Mouse (Mus musculus): ENCODE measurements around the gene Igfbpl1. TPM values are rescaled to one million over a fixed set of nuclear protein-coding genes. Genes with fewer than 3 reads are reported as not detected.
A peak's percentile ranks its signal among the peaks of the same experiment; 100 is the strongest.

Igfbpl1 gene
- polyA plus RNA-seq, 1 experiment from 2014 or later: not detected

- 0 out of 2 replicates have a peak overlapping the region, but pooled peaks have one; percentile 20 for H3K27ac ChIP-seq (replicated peaks)
- no peaks in the 10 kb centered on the region for H3K9me3 ChIP-seq (replicated peaks)
- H3K9ac ChIP-seq: no peak overlapping the region
- H3K4me2 ChIP-seq: peak overlapping the region; percentile 49
- 3% methylated on average over 12 of the region's 12 CpGs for WGBS (ENCODE audit: insufficient replicate concordance)
- peaks cover 19% of the 10 kb centered on the region; the same call in 1 of the 2 replicates for H3K27me3 ChIP-seq
- H3K36me3 ChIP-seq (replicated peaks): no peaks in the 10 kb centered on the region
- peak overlapping the region; percentile 9; the same call in 1 of the 2 replicates for H3K4me3 ChIP-seq (replicated peaks)
- H3K4me1 ChIP-seq (replicated peaks): peaks cover 14% of the 10 kb centered on the region
- ATAC-seq (ENCODE audit: insufficient read depth): no peak
Measured at GRCm38 (mm10) chr4:45795191-45795811, 31.4 kb downstream of the Igfbpl1 start.

- Histone ChIP-seq H3K4me3 (replicated peaks) (no peak overlapping the region), H3K4me2 (no peak overlapping the region), H3K27me3 (no peaks in the 10 kb centered on the region; the same call in 1 of the 2 replicates), H3K9ac (no peak overlapping the region), H3K27ac (replicated peaks) (peak overlapping the region; percentile 41; the same call in 1 of the 2 replicates), H3K36me3 (replicated peaks) (no peaks in the 10 kb centered on the region), H3K9me3 (replicated peaks) (no peaks in the 10 kb centered on the region), H3K4me1 (replicated peaks) (peaks cover 28% of the 10 kb centered on the region)
- no peak for ATAC-seq (ENCODE audit: insufficient read depth)
- WGBS (ENCODE audit: insufficient replicate concordance): 68% methylated on average over 2 of the region's 2 CpGs
Measured at GRCm38 (mm10) chr4:45790018-45790417, 36.7 kb downstream of the Igfbpl1 start.

DNA sequence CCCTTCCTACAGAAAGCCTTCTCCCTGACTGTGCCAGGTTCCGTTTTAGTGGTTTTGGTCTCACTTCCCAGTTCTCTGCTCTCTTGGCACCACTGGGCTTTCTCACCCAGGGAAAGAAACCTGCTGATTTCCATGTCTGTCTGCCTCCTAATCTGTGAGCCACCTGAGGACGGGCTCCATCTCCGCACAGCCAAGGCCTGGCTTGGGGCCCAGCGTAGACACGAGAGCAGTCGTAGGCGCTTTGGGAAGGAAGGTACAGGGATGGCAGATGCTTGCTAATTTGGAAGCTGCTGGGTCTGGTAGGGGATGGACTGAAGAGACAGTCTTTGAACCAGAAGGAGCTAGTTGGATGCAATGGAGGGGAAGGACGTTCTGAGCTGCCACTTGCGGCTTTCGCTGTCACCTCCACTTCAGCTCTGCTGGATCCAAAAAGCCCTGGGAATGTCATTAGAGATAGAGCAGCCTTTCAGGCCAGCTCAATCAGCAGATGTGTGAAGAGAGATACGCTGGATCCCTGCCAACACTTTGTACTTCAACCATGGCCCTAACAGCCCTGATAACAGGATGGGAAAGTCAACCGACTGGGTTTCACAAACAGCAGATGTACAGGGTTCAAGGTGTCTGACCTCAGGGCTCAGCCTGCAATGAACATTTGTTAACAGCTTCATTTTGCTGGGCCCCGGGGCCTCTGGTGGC lies 37.3 kb downstream of the Igfbpl1 start:
- H3K27me3 ChIP-seq: no peaks in the 10 kb centered on the region; the same call in 1 of the 2 replicates
- no peak overlapping the region; the same call in 1 of the 2 replicates for H3K9ac ChIP-seq
- no peaks in the 10 kb centered on the region for H3K9me3 ChIP-seq (replicated peaks)
- peaks cover 28% of the 10 kb centered on the region for H3K4me1 ChIP-seq (replicated peaks)
- H3K4me2 ChIP-seq: no peak overlapping the region
- ATAC-seq (ENCODE audit: insufficient read depth): peak; percentile 74
- H3K27ac ChIP-seq (replicated peaks): peak overlapping the region; percentile 51
- no peak overlapping the region for H3K4me3 ChIP-seq (replicated peaks)
- no peaks in the 10 kb centered on the region for H3K36me3 ChIP-seq (replicated peaks)
- WGBS (ENCODE audit: insufficient replicate concordance): 47% methylated on average over 13 of the region's 13 CpGs

DNA sequence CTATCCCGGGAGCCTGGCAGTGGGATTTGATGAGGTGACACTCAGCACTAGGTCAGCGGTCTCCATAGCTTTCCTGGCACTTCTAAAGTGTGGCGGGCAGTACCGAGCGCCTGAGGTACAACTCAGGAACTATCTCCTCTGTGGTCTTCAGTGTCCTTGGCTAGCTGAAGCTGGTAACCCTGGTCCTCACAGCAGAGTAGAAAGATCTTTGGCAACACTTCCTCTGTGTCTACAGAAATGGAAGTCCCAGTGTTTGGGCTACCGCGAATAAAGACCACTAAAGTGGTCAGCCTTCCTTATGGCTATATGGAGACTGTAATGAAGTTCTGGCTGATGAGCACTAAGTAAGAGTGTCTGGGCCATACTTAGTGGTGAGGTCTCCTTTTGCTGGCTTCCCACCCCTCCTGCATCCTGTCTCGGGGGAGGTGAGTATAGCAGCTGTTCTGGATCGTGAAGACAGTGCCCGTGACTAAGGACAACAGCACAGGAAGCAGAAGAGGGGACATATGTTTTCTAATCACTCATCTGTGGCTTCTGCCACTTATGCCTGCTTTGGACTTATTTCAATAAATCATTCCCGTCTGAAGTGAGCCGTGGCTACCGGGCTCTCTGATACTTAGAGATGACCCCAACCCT lies 38.2 kb downstream of the Igfbpl1 start:
- H3K4me3 ChIP-seq (replicated peaks): no peak overlapping the region
- H3K27ac ChIP-seq (replicated peaks): 0 out of 2 replicates have a peak overlapping the region, but pooled peaks have one; percentile 51
- H3K36me3 ChIP-seq (replicated peaks): no peaks in the 10 kb centered on the region
- no peak for ATAC-seq (ENCODE audit: insufficient read depth)
- H3K9me3 ChIP-seq (replicated peaks): no peaks in the 10 kb centered on the region
- no peaks in the 10 kb centered on the region for H3K27me3 ChIP-seq
- peaks cover 28% of the 10 kb centered on the region for H3K4me1 ChIP-seq (replicated peaks)
- no peak overlapping the region for H3K4me2 ChIP-seq
- 44% methylated on average over 13 of the region's 13 CpGs for WGBS (ENCODE audit: insufficient replicate concordance)
- H3K9ac ChIP-seq: no peak overlapping the region

DNA sequence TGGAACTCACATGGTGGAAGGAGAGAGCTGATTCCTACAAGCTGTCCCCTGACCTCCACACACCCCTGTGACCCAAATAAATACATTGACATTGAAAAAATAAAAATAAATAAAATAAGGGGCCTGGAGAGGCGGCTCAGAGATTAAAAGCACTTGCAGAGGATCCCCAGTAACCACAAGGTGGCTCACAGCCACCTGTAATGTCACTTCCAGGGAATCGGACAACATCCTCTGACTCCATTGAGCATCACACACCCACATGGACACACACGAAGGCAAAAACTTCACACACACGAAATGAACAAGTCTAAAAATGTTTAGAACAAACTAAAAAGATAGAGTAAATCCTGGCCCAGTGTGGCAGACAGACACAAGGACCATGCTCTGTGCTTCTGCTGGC lies 40.0 kb downstream of the Igfbpl1 start:
- Histone ChIP-seq H3K4me3 (replicated peaks) (no peak overlapping the region), H3K36me3 (replicated peaks) (no peaks in the 10 kb centered on the region), H3K27me3 (no peaks in the 10 kb centered on the region), H3K27ac (replicated peaks) (no peak overlapping the region), H3K9ac (no peak overlapping the region), H3K4me2 (no peak overlapping the region), H3K9me3 (replicated peaks) (no peaks in the 10 kb centered on the region), H3K4me1 (replicated peaks) (peaks cover 28% of the 10 kb centered on the region)
- 44% methylated on average over 4 of the region's 4 CpGs for WGBS (ENCODE audit: insufficient replicate concordance)
- no peak for ATAC-seq (ENCODE audit: insufficient read depth)

GRCm38 (mm10) chr4:45785959-45786358 lies 40.8 kb downstream of the Igfbpl1 start:
- no peak overlapping the region for H3K27ac ChIP-seq (replicated peaks)
- H3K4me1 ChIP-seq (replicated peaks): peaks cover 28% of the 10 kb centered on the region

DNA sequence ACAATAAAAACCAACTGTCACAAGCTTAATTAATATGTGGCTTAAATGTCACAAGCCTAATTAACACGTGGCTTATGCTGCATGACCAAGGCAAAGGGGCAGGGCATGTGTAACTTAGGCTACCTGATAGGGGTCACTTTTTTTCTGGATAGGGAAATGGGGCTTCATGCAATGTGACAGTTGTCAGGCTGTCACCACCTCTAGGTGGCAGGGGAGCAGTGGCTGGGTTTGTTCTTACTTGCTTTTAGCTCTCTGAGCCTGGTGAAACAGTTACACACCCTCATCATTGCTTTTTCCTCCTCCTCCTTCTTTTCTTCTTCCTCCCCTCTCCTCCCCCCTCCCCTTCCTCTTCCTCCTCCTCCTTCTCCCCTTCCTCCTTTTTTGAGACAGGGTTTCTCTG lies 43.1 kb downstream of the Igfbpl1 start:
- H3K9ac ChIP-seq: no peak overlapping the region
- no peaks in the 10 kb centered on the region for H3K9me3 ChIP-seq (replicated peaks)
- H3K36me3 ChIP-seq (replicated peaks): no peaks in the 10 kb centered on the region
- WGBS (ENCODE audit: insufficient replicate concordance): 45% methylated on average over 1 of the region's 1 CpGs
- no peak for ATAC-seq (ENCODE audit: insufficient read depth)
- no peak overlapping the region for H3K4me2 ChIP-seq
- peaks cover 16% of the 10 kb centered on the region for H3K4me1 ChIP-seq (replicated peaks)
- no peaks in the 10 kb centered on the region for H3K27me3 ChIP-seq
- no peak overlapping the region for H3K27ac ChIP-seq (replicated peaks)
- no peak overlapping the region for H3K4me3 ChIP-seq (replicated peaks)

More at GRCm38 (mm10) chr4:45785959-45786358, 40.8 kb downstream of the Igfbpl1 start:
- no peak for ATAC-seq (ENCODE audit: insufficient read depth)
- no peaks in the 10 kb centered on the region for H3K36me3 ChIP-seq (replicated peaks)
- no peaks in the 10 kb centered on the region for H3K27me3 ChIP-seq
- H3K9me3 ChIP-seq (replicated peaks): no peaks in the 10 kb centered on the region
- H3K4me3 ChIP-seq (replicated peaks): no peak overlapping the region
- no peak overlapping the region for H3K4me2 ChIP-seq
- no peak overlapping the region for H3K9ac ChIP-seq
- WGBS (ENCODE audit: insufficient replicate concordance): 45% methylated on average over 2 of the region's 2 CpGs

DNA sequence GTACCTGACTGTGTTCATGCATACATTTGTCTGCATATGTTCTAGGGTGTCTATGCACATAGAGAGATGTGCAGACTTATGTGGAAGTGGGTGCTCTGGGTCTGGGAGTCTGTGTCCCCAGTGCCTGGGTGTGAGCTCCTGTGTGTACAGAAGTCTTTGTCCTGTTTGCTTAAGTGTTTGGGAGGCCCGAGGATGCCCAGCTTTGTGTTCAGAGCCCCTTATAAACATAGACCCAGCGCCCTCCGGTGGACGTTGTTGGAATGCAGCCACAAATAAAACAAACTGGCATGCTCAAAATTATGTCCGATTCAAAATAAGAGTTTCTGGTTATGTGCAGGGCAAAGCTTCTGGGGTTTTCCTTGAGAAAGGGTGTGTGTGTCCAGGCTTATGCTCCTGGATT lies 55.1 kb downstream of the Igfbpl1 start:
- 3% methylated on average over 5 of the region's 5 CpGs for WGBS (ENCODE audit: insufficient replicate concordance)
- no peaks in the 10 kb centered on the region for H3K36me3 ChIP-seq (replicated peaks)
- no peaks in the 10 kb centered on the region for H3K9me3 ChIP-seq (replicated peaks)
- ATAC-seq (ENCODE audit: insufficient read depth): no peak
- H3K9ac ChIP-seq: no peak overlapping the region
- peaks cover 24% of the 10 kb centered on the region for H3K4me1 ChIP-seq (replicated peaks)
- no peak overlapping the region for H3K4me2 ChIP-seq
- peaks cover 56% of the 10 kb centered on the region for H3K27me3 ChIP-seq
- H3K4me3 ChIP-seq (replicated peaks): no peak overlapping the region
- H3K27ac ChIP-seq (replicated peaks): no peak overlapping the region

DNA sequence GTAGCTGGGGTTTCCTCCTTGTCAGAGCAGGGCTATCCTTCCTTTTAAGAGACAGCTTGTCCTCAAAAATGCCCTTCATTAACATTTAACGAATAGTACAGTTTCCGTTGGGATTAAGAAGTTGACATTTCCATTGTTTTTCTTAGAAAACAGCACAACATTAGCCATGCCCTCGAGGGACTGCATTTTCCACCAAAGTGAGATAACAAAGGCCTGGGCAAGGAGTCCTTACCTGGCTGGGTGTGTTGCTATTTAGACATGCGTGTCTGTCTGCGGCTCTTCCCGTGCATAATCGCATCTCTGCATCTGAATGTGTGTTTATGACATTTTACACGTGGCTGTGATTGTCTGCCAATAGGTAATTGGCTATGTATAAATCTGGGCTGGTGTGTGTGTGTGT lies 55.5 kb downstream of the Igfbpl1 start:
- no peak overlapping the region for H3K4me2 ChIP-seq
- 39% methylated on average over 8 of the region's 8 CpGs for WGBS (ENCODE audit: insufficient replicate concordance)
- H3K36me3 ChIP-seq (replicated peaks): no peaks in the 10 kb centered on the region
- H3K9me3 ChIP-seq (replicated peaks): no peaks in the 10 kb centered on the region
- H3K27me3 ChIP-seq: peaks cover 61% of the 10 kb centered on the region
- H3K9ac ChIP-seq: no peak overlapping the region
- peaks cover 29% of the 10 kb centered on the region for H3K4me1 ChIP-seq (replicated peaks)
- ATAC-seq (ENCODE audit: insufficient read depth): no peak
- no peak overlapping the region for H3K27ac ChIP-seq (replicated peaks)
- H3K4me3 ChIP-seq (replicated peaks): no peak overlapping the region

GRCm38 (mm10) chr4:45770638-45771033 lies 56.1 kb downstream of the Igfbpl1 start:
- H3K4me2 ChIP-seq: no peak overlapping the region
- H3K4me1 ChIP-seq (replicated peaks): peaks cover 34% of the 10 kb centered on the region
- ATAC-seq (ENCODE audit: insufficient read depth): no peak
- no peaks in the 10 kb centered on the region for H3K36me3 ChIP-seq (replicated peaks)
- WGBS (ENCODE audit: insufficient replicate concordance): 33% methylated on average over 4 of the region's 4 CpGs
- H3K4me3 ChIP-seq (replicated peaks): no peak overlapping the region
- H3K27me3 ChIP-seq: peaks cover 66% of the 10 kb centered on the region
- H3K9me3 ChIP-seq (replicated peaks): no peaks in the 10 kb centered on the region
- no peak overlapping the region for H3K27ac ChIP-seq (replicated peaks)
- no peak overlapping the region for H3K9ac ChIP-seq
